Mouse (Mus musculus) G1E (cell line): ENCODE measurements around the gene Emc10. TPM values are rescaled to one million over a fixed set of nuclear protein-coding genes. Genes with fewer than 3 reads are reported as not detected.

Experiments used
- ATAC-seq: 2 replicates; pipeline ENCODE4 v1.8.0; 2016; ENCODE audit warnings: mild to moderate bottlenecking; ENCODE audit not compliant: insufficient number of reproducible peaks, poor library complexity, low FRiP score, severe bottlenecking; ENCODE audit errors: extremely low read depth
- DNase-seq: peaks from one replicate; pipeline ENCODE4 v3.0.0; 2012; ENCODE audit warnings: low spot score
- H3K27me3 ChIP-seq: 2 replicates; pipeline ENCODE4 v1.6.1; 2012; ENCODE audit warnings: mild to moderate bottlenecking, low read length, inconsistent platforms; ENCODE audit not compliant: insufficient read depth
- H3K36me3 ChIP-seq: replicated peaks from 2 replicates; pipeline ENCODE3; 2012; ENCODE audit warnings: mild to moderate bottlenecking, inconsistent platforms
- H3K4me1 ChIP-seq: 2 replicates; pipeline ENCODE4 v1.6.1; 2012; ENCODE audit warnings: low read depth, low read length, inconsistent platforms, mixed read lengths; ENCODE audit not compliant: insufficient read depth
- H3K4me3 ChIP-seq: 2 replicates; pipeline ENCODE4 v1.5.1; 2012; ENCODE audit warnings: low read depth, mild to moderate bottlenecking, inconsistent platforms, low read length, moderate library complexity, mixed read lengths
- H3K9me3 ChIP-seq: replicated peaks from 2 replicates; pipeline ENCODE4 v1.6.1; 2012; ENCODE audit warnings: inconsistent platforms
- CTCF ChIP-seq: IDR thresholded peaks from 2 replicates; pipeline ENCODE4 v1.5.1; 2012; ENCODE audit warnings: low read depth, low read length, inconsistent platforms, mixed read lengths
- GATA1 ChIP-seq: IDR thresholded peaks from 2 replicates; pipeline ENCODE4 v1.6.1; 2012; ENCODE audit warnings: borderline replicate concordance, low read length, inconsistent platforms, mixed read lengths
- GATA2 ChIP-seq: IDR thresholded peaks from 2 replicates; pipeline ENCODE4 v1.6.1; 2012; ENCODE audit warnings: low read depth, low read length, inconsistent platforms, borderline replicate concordance
- POLR2AphosphoS5 ChIP-seq: IDR thresholded peaks from 2 replicates; pipeline ENCODE4 v1.6.1; 2012; ENCODE audit warnings: low read depth, low read length, inconsistent platforms; ENCODE audit not compliant: insufficient replicate concordance
- TAL1 ChIP-seq: conservative IDR thresholded peaks from 2 replicates; pipeline ENCODE4 v1.6.1; 2012; ENCODE audit warnings: low read depth, low read length, inconsistent platforms, mixed read lengths
- polyA plus RNA-seq: library from polyadenylated mRNA; stranded (reverse); fragments of >175 nt; gene quantifications from 2 replicates; pipeline ENCODE4 v1.2.3, GENCODE M21; 2012
- total RNA-seq, 2 experiments: library from RNA; stranded (forward) in 1 of 2; stranded (reverse) in 1 of 2; fragments of 200-1000 nt in 1 of 2; fragments of >200 nt in 1 of 2; fragmentation: Nextera tagmentation in 1 of 2; gene quantifications; 2 replicates each; pipeline ENCODE4 v1.2.3; 2014 to 2017

Gene Emc10
- total and polyA plus RNA-seq, 3 experiments: 19.0 to 147 (median 33.3) TPM

DNA sequence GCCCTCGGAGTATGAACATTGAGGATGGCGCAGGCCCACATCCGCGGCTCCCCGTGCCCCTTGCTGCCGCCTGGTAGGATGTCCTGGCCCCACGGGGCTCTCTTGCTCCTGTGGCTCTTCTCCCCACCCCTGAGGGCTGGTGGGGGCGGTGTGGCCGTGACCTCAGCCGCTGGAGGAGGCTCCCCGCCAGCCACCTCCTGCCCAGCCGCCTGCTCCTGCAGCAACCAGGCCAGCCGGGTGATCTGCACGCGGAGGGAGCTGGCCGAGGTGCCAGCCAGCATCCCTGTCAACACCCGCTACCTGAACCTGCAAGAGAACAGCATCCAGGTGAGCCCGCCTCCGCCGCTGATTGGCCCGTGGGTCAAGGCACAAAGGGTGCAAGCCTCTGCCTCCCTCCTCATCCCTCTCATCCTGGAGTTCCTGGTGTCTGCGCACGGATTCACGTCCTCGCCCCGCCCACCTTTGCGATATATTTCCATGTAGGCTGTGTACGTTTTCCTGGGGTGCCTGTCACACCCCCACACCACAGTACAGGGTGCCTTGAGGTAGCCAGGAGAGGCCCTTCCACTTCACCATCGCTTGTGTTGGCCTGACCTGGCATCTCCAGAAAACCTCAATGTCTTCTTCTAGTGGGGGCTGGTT is 51.3 kb downstream of the Emc10 start:
- Histone ChIP-seq H3K27me3 (peaks cover 43% of the 10 kb centered on the region), H3K36me3 (no peaks in the 10 kb centered on the region), H3K4me1 (no peaks in the 10 kb centered on the region; the same call in 1 of the 2 replicates), H3K4me3 (no peak overlapping the region), H3K9me3 (no peaks in the 10 kb centered on the region)
- ATAC-seq: no peak
- no peak for DNase-seq
- TF ChIP-seq TAL1: no peak
- no peak for TF ChIP-seq CTCF
- no peak for TF ChIP-seq POLR2AphosphoS5
- TF ChIP-seq GATA2: no peak
- no peak for TF ChIP-seq GATA1

DNA sequence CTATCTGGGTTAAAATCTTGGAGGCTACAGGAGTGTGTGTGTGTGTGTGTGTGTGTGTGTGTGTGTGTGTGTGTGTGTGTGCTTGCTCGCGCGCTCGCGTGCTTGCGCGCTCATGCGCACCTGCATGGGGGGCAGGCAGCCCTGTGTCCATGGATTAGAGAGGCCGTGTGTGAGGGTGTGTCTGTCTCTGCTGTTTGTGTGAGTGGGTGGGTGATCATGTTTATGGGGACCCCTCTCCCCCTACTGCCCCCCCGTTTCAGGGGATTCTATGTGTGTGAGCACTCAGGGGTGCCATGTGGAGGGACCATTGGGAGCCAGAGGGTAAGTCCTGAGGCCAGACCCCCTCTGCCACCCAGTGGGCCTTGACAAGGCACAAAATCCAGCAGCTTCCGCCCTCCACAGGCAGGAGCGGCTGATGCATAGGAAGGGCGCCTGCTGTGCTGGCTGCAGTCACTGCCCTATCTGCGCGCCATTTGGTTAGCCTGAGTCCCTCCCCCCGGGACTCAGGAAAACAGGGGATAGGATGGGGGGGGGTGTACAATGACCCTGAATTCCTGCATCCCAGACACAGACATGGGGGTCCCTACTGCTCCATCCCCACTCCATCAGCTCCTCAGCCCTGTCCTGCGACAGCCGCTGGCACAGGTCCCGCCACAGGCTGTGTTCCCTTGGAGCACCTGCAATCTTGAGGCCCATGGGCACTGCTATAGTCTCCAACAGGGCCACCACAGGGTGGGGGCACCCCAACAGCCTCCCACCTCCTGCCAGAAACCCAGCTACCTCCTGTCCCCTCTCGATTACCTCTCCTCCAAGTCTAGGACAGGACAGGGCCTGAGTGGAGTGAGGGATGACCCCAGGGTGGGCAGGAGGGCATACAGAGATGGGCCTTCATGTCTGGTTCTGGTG is 52.8 kb downstream of the Emc10 start:
- Histone ChIP-seq H3K27me3 (peaks cover 45% of the 10 kb centered on the region), H3K4me1 (no peaks in the 10 kb centered on the region; the same call in 1 of the 2 replicates)
- ATAC-seq: no peak

DNA sequence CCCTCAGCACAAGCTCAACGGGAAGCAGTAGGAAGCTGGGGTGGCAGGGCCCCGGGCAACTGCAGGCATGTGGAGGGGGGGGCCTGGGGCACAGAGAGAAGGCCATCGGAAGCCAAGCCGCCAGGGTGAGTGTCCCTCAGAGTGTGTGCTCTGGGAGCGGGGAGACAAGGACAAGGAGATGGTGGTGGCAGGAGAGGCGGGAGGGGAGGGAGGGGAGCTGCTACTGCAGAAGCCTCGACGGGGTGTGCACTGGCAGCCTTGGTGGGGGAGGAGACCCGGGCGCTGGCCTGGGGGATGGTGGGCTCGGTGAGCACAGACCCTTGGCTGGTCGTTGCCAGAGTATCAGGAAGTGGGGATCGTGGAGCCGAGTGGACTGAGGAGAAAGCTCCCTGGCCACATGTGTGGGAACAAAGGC is 53.9 kb downstream of the Emc10 start:
- no peaks in the 10 kb centered on the region; the same call in 1 of the 2 replicates for H3K4me1 ChIP-seq
- no peak for ATAC-seq
- H3K4me3 ChIP-seq: no peak overlapping the region
- H3K36me3 ChIP-seq: no peaks in the 10 kb centered on the region
- TF ChIP-seq GATA2 (no peak), POLR2AphosphoS5 (no peak), GATA1 (no peak), CTCF (no peak), TAL1 (no peak)
- no peak for DNase-seq
- no peaks in the 10 kb centered on the region for H3K9me3 ChIP-seq
- H3K27me3 ChIP-seq: peaks cover 44% of the 10 kb centered on the region

More for the DNA sequence above, 52.8 kb downstream of the Emc10 start:
- Histone ChIP-seq H3K9me3 (no peaks in the 10 kb centered on the region), H3K4me3 (no peak overlapping the region), H3K36me3 (no peaks in the 10 kb centered on the region)
- DNase-seq: no peak
- TF ChIP-seq GATA2: no peak
- TF ChIP-seq POLR2AphosphoS5: no peak
- TF ChIP-seq TAL1: no peak
- TF ChIP-seq CTCF: no peak
- TF ChIP-seq GATA1: no peak

DNA sequence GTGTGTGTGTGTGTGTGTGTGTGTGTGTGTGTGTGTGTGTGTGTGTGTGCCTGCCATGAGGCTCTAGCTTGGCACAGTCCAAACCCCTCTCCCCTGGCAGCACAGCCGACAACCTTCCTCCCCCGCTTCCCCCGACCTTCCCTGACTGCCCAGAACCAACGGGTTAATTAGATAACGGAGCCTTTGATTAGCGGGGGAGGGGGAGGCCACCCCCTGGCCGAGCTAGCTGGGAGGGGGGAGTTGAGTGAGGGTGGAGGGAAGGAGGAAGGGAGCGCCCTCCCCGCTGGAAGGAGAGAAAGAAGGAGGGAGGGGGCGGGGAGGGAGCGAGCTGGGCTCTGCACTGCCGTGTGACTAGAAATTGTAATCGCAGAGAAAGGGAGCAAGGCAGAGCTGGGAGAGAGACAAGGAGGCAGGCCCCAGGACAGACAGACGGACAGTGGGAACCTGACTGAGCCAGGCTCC is 54.6 kb downstream of the Emc10 start:
- Histone ChIP-seq H3K27me3 (peaks cover 44% of the 10 kb centered on the region), H3K4me1 (no peaks in the 10 kb centered on the region; the same call in 1 of the 2 replicates), H3K36me3 (no peaks in the 10 kb centered on the region), H3K9me3 (no peaks in the 10 kb centered on the region), H3K4me3 (no peak overlapping the region)
- DNase-seq (no peak), ATAC-seq (no peak)
- TF ChIP-seq TAL1: no peak

- Histone ChIP-seq H3K27me3 (peaks cover 46% of the 10 kb centered on the region), H3K9me3 (no peaks in the 10 kb centered on the region), H3K4me3 (no peak overlapping the region), H3K36me3 (no peaks in the 10 kb centered on the region), H3K4me1 (no peaks in the 10 kb centered on the region; the same call in 1 of the 2 replicates)
- ATAC-seq (no peak), DNase-seq (no peak)
- no peak for TF ChIP-seq TAL1
- TF ChIP-seq GATA2: no peak
- no peak for TF ChIP-seq POLR2AphosphoS5
- TF ChIP-seq CTCF: no peak
Measured at GRCm38 (mm10) chr7:44441180-44441579, 55.1 kb downstream of the Emc10 start.

- ATAC-seq (no peak), DNase-seq (no peak)
- Histone ChIP-seq H3K4me3 (no peak overlapping the region), H3K4me1 (no peaks in the 10 kb centered on the region; the same call in 1 of the 2 replicates), H3K36me3 (no peaks in the 10 kb centered on the region), H3K9me3 (no peaks in the 10 kb centered on the region), H3K27me3 (peaks cover 48% of the 10 kb centered on the region)
- TF ChIP-seq GATA2 (no peak), POLR2AphosphoS5 (no peak), GATA1 (no peak), TAL1 (no peak), CTCF (no peak)
Measured at GRCm38 (mm10) chr7:44440479-44440878, 55.9 kb downstream of the Emc10 start.

Other genes starting within 250 kb of the Emc10 start
- 0.87 and 3.6 TPM in 2 replicates for gene 1700028J19Rik, start 249.8 kb downstream of the Emc10 start, total RNA-seq (2014; fragmentation: Nextera tagmentation)
- 0.60 and 1.3 TPM in 2 replicates for gene 1700028J19Rik, start 249.8 kb downstream of the Emc10 start, total RNA-seq (2017)
- gene 1700028J19Rik, start 249.8 kb downstream of the Emc10 start, polyA plus RNA-seq: 0.05 TPM in 1 of 2 replicates, not detected in the other
- gene 2410002F23Rik, start 249.8 kb downstream of the Emc10 start, total RNA-seq (2014; fragmentation: Nextera tagmentation): 113 and 114 TPM in 2 replicates
- gene 2410002F23Rik, start 249.8 kb downstream of the Emc10 start, total RNA-seq (2017): 79.9 and 90.4 TPM in 2 replicates
- 276 and 317 TPM in 2 replicates for gene 2410002F23Rik, start 249.8 kb downstream of the Emc10 start, polyA plus RNA-seq
- gene Acp4, start 239.2 kb downstream of the Emc10 start, total RNA-seq (2014; fragmentation: Nextera tagmentation): not detected in 2 replicates
- not detected in 2 replicates for gene Acp4, start 239.2 kb downstream of the Emc10 start, total RNA-seq (2017)
- not detected in 2 replicates for gene Acp4, start 239.2 kb downstream of the Emc10 start, polyA plus RNA-seq
- not detected in 2 replicates for gene Gm15517, start 235.1 kb downstream of the Emc10 start, total RNA-seq (2014; fragmentation: Nextera tagmentation)
- gene Gm15517, start 235.1 kb downstream of the Emc10 start, total RNA-seq (2017): not detected in 2 replicates
- not detected in 2 replicates for gene Gm15517, start 235.1 kb downstream of the Emc10 start, polyA plus RNA-seq
- gene Clec11a, start 189.6 kb downstream of the Emc10 start, total RNA-seq (2014; fragmentation: Nextera tagmentation): 3.1 and 5.3 TPM in 2 replicates
- 2.6 and 3.3 TPM in 2 replicates for gene Clec11a, start 189.6 kb downstream of the Emc10 start, total RNA-seq (2017)
- gene Clec11a, start 189.6 kb downstream of the Emc10 start, polyA plus RNA-seq: 1.8 and 2.2 TPM in 2 replicates
- gene Shank1, start 186.3 kb downstream of the Emc10 start, total RNA-seq (2014; fragmentation: Nextera tagmentation): 0.08 TPM in 1 of 2 replicates, not detected in the other
- under 0.01 and 0.11 TPM in 2 replicates for gene Shank1, start 186.3 kb downstream of the Emc10 start, total RNA-seq (2017)
- 0.13 and 0.20 TPM in 2 replicates for gene Shank1, start 186.3 kb downstream of the Emc10 start, polyA plus RNA-seq
- gene Syt3, start 112.4 kb downstream of the Emc10 start, total RNA-seq (2014; fragmentation: Nextera tagmentation): not detected in 2 replicates
- gene Syt3, start 112.4 kb downstream of the Emc10 start, total RNA-seq (2017): not detected in 2 replicates
- gene Syt3, start 112.4 kb downstream of the Emc10 start, polyA plus RNA-seq: 0.02 TPM in 1 of 2 replicates, not detected in the other
- 2.5 TPM in 1 of 2 replicates, not detected in the other for gene 1700008O03Rik, start 110.7 kb downstream of the Emc10 start, total RNA-seq (2014; fragmentation: Nextera tagmentation)
- gene 1700008O03Rik, start 110.7 kb downstream of the Emc10 start, total RNA-seq (2017): 0.11 and 0.41 TPM in 2 replicates
- 0.49 and 0.61 TPM in 2 replicates for gene 1700008O03Rik, start 110.7 kb downstream of the Emc10 start, polyA plus RNA-seq
- not detected in 2 replicates for gene Lrrc4b, start 67.5 kb downstream of the Emc10 start, total RNA-seq (2014; fragmentation: Nextera tagmentation)
- 0.05 TPM in 1 of 2 replicates, not detected in the other for gene Lrrc4b, start 67.5 kb downstream of the Emc10 start, total RNA-seq (2017)
- gene Lrrc4b, start 67.5 kb downstream of the Emc10 start, polyA plus RNA-seq: not detected in 2 replicates
- not detected in 2 replicates for gene Aspdh, start 31.1 kb downstream of the Emc10 start, total RNA-seq (2014; fragmentation: Nextera tagmentation)
- gene Aspdh, start 31.1 kb downstream of the Emc10 start, total RNA-seq (2017): not detected in 2 replicates
- gene Aspdh, start 31.1 kb downstream of the Emc10 start, polyA plus RNA-seq: not detected in 2 replicates
- 48.5 and 55.0 TPM in 2 replicates for gene Josd2, start 28.5 kb downstream of the Emc10 start, total RNA-seq (2014; fragmentation: Nextera tagmentation)
- 22.1 and 27.2 TPM in 2 replicates for gene Josd2, start 28.5 kb downstream of the Emc10 start, total RNA-seq (2017)
- gene Josd2, start 28.5 kb downstream of the Emc10 start, polyA plus RNA-seq: 162 and 230 TPM in 2 replicates
- 6.8 and 12.7 TPM in 2 replicates for gene Fam71e1, start 52 bp upstream of the Emc10 start, total RNA-seq (2014; fragmentation: Nextera tagmentation)
- gene Fam71e1, start 52 bp upstream of the Emc10 start, total RNA-seq (2017): 1.3 and 5.5 TPM in 2 replicates
- 6.9 and 7.4 TPM in 2 replicates for gene Fam71e1, start 52 bp upstream of the Emc10 start, polyA plus RNA-seq
- gene Mybpc2, start 28.1 kb upstream of the Emc10 start, total RNA-seq (2014; fragmentation: Nextera tagmentation): not detected in 2 replicates
- gene Mybpc2, start 28.1 kb upstream of the Emc10 start, total RNA-seq (2017): 0.05 TPM in 1 of 2 replicates, not detected in the other
- gene Mybpc2, start 28.1 kb upstream of the Emc10 start, polyA plus RNA-seq: not detected in 2 replicates
- gene Spib, start 35.5 kb upstream of the Emc10 start, total RNA-seq (2014; fragmentation: Nextera tagmentation): not detected in 2 replicates
- not detected in 2 replicates for gene Spib, start 35.5 kb upstream of the Emc10 start, total RNA-seq (2017)
- gene Spib, start 35.5 kb upstream of the Emc10 start, polyA plus RNA-seq: not detected in 2 replicates
- gene Pold1, start 52.3 kb upstream of the Emc10 start, total RNA-seq (2014; fragmentation: Nextera tagmentation): 70.1 and 106 TPM in 2 replicates
- 54.6 and 72.4 TPM in 2 replicates for gene Pold1, start 52.3 kb upstream of the Emc10 start, total RNA-seq (2017)
- 252 and 268 TPM in 2 replicates for gene Pold1, start 52.3 kb upstream of the Emc10 start, polyA plus RNA-seq
- 98.5 and 107 TPM in 2 replicates for gene Nr1h2, start 57.4 kb upstream of the Emc10 start, total RNA-seq (2014; fragmentation: Nextera tagmentation)
- 34.0 and 39.0 TPM in 2 replicates for gene Nr1h2, start 57.4 kb upstream of the Emc10 start, total RNA-seq (2017)
- gene Nr1h2, start 57.4 kb upstream of the Emc10 start, polyA plus RNA-seq: 223 and 232 TPM in 2 replicates
- 1.3 and 2.7 TPM in 2 replicates for gene Napsa, start 75.9 kb upstream of the Emc10 start, total RNA-seq (2014; fragmentation: Nextera tagmentation)
- 0.16 and 0.70 TPM in 2 replicates for gene Napsa, start 75.9 kb upstream of the Emc10 start, total RNA-seq (2017)
- gene Napsa, start 75.9 kb upstream of the Emc10 start, polyA plus RNA-seq: 0.10 and 0.35 TPM in 2 replicates
- gene Kcnc3, start 94.1 kb upstream of the Emc10 start, total RNA-seq (2014; fragmentation: Nextera tagmentation): 0.53 TPM in 1 of 2 replicates, not detected in the other
- 0.05 TPM in 1 of 2 replicates, not detected in the other for gene Kcnc3, start 94.1 kb upstream of the Emc10 start, total RNA-seq (2017)
- gene Kcnc3, start 94.1 kb upstream of the Emc10 start, polyA plus RNA-seq: not detected in 2 replicates
- not detected in 2 replicates for gene Myh14, start 174.3 kb upstream of the Emc10 start, total RNA-seq (2014; fragmentation: Nextera tagmentation)
- gene Myh14, start 174.3 kb upstream of the Emc10 start, total RNA-seq (2017): not detected in 2 replicates
- not detected in 2 replicates for gene Myh14, start 174.3 kb upstream of the Emc10 start, polyA plus RNA-seq
- not detected in 2 replicates for gene Izumo2, start 212.2 kb upstream of the Emc10 start, total RNA-seq (2014; fragmentation: Nextera tagmentation)
- not detected in 2 replicates for gene Izumo2, start 212.2 kb upstream of the Emc10 start, total RNA-seq (2017)
- not detected in 2 replicates for gene Izumo2, start 212.2 kb upstream of the Emc10 start, polyA plus RNA-seq